Mouse (Mus musculus) ovary, adult 18-20 months (tissue): ENCODE data around the gene Clock.

Source experiments
- DNase-seq: peaks from one replicate; pipeline ENCODE4 v3.0.0; 2022; ENCODE audit warnings: low spot score, mixed read lengths

Clock gene

GRCm38 (mm10) chr5:76283890-76284289, 20.7 kb downstream of the Clock start:
- no peak for DNase-seq

- DNase-seq: no peak
These were observed 29.6 kb downstream of the Clock start for GRCm38 (mm10) chr5:76274977-76275376.

- no peak for DNase-seq
These were observed 53.6 kb downstream of the Clock start for GRCm38 (mm10) chr5:76250948-76251347.

GRCm38 (mm10) chr5:76246539-76246938, 58.1 kb downstream of the Clock start:
- DNase-seq: peak; percentile 3

- no peak for DNase-seq
These were observed 59.2 kb downstream of the Clock start for GRCm38 (mm10) chr5:76245419-76245818.

GRCm38 (mm10) chr5:76244430-76244829, 60.2 kb downstream of the Clock start:
- no peak for DNase-seq

- no peak for DNase-seq
These were observed 60.7 kb downstream of the Clock start for GRCm38 (mm10) chr5:76243929-76244328.

GRCm38 (mm10) chr5:76243274-76243673, 61.3 kb downstream of the Clock start:
- DNase-seq: no peak

- no peak for DNase-seq
These were observed 73.3 kb downstream of the Clock start for GRCm38 (mm10) chr5:76231171-76231855.

GRCm38 (mm10) chr5:76216691-76217090, 87.9 kb downstream of the Clock start:
- DNase-seq: no peak

GRCm38 (mm10) chr5:76208066-76208465, 96.5 kb downstream of the Clock start:
- no peak for DNase-seq

GRCm38 (mm10) chr5:76205886-76206285, 98.7 kb downstream of the Clock start:
- DNase-seq: no peak

- DNase-seq: no peak
These were observed 101.4 kb downstream of the Clock start for GRCm38 (mm10) chr5:76203171-76203570.

- no peak for DNase-seq
These were observed 105.2 kb downstream of the Clock start for GRCm38 (mm10) chr5:76199346-76199745.

- no peak for DNase-seq
These were observed 110.1 kb downstream of the Clock start for GRCm38 (mm10) chr5:76194377-76194945.

GRCm38 (mm10) chr5:76193075-76193474, 111.5 kb downstream of the Clock start:
- no peak for DNase-seq

- no peak for DNase-seq
These were observed 114.0 kb downstream of the Clock start for GRCm38 (mm10) chr5:76190609-76191008.

- DNase-seq: no peak
These were observed 116.7 kb downstream of the Clock start for GRCm38 (mm10) chr5:76187885-76188284.

- DNase-seq: peak; percentile 57
These were observed 120.1 kb downstream of the Clock start for GRCm38 (mm10) chr5:76184286-76185080.

GRCm38 (mm10) chr5:76183750-76184261, 120.8 kb downstream of the Clock start, which contains the start of gene Tmem165:
Gene Tmem165, plus strand, starts transcription at chr5:76183880.
- peak; percentile 91 for DNase-seq

GRCm38 (mm10) chr5:76183043-76183749, 121.4 kb downstream of the Clock start:
- DNase-seq: no peak

- no peak for DNase-seq
These were observed 122.3 kb downstream of the Clock start for GRCm38 (mm10) chr5:76182326-76182725.
